Mouse (Mus musculus) A20 (cell line): ENCODE measurements around the gene Hspa1l.
"Not testable (repeated sequence)": the region's sequence is repeated elsewhere in the genome, so short reads cannot be mapped to it uniquely, and the experiment has no call there.

ENCODE experiments used
- DNase-seq: peaks from one replicate; pipeline ENCODE4 v3.0.0-alpha.2; 2011; ENCODE audit warnings: low read depth, low spot score

The Hspa1l gene

DNA sequence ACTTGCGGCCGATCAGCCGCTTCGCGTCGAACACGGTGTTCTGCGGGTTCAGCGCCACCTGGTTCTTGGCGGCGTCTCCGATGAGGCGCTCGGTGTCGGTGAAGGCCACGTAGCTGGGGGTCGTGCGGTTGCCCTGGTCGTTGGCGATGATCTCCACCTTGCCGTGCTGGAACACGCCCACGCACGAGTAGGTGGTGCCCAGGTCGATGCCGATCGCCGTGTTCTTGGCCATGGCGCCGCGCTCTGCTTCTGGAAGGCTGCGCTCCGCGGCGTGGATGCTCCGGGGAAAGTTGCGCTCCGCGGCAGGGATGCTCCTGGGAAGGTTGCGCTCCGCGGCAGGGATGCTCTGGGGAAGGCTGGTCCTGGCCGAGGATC, 822 bp upstream of the Hspa1l start:
- not testable (repeated sequence) for DNase-seq

DNA sequence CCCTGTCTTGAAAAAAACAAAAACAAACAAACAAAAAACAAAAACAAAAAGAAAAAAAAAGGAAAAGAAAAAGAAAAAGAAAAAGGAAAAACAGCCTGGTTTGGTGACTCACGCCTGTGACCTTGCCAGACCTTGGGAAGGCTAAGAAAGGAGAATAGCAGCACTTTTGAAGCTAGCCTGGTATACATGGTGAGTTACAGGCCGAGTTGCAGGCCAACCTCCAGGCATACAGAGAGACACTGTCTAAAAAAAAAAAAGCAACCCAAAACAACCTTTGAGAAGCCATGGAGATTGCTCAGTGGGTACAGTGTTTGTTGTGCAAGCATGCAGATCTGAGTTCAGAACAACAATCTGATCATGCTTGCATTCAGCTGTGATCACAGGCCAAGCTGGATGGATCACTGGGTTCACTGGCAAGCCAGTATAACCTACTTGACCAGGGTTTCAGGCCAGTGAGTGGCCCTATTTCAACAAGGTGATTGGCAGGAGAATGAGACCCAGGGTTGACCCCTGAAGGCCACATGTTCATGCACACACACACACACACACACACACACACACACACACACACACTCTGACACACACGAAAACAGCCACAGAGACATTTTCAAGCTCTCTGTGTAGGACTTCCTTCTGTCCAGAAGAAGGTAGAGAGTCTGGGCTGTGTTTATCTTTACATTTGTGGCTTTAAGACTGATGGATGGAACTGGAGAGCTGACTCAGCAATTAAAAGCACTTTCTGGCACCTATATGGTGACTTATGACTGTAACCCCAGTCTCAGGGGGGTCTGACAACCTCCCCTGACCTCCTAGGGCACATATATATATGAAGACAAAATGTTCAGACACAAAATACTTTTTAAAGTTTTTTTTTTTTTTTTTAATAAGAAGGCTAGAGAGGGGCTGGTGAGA, 3.3 kb downstream of the Hspa1l start:
- DNase-seq = no peak

DNA sequence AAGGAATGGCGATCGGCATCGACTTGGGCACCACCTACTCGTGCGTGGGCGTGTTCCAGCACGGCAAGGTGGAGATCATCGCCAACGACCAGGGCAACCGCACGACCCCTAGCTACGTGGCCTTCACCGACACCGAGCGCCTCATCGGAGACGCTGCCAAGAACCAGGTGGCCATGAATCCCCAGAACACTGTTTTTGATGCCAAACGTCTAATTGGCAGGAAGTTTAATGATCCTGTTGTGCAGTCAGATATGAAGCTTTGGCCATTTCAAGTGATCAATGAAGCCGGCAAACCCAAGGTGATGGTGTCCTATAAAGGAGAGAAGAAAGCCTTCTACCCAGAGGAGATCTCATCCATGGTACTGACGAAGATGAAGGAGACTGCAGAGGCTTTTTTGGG, 4.5 kb downstream of the Hspa1l start:
- DNase-seq = no peak

DNA sequence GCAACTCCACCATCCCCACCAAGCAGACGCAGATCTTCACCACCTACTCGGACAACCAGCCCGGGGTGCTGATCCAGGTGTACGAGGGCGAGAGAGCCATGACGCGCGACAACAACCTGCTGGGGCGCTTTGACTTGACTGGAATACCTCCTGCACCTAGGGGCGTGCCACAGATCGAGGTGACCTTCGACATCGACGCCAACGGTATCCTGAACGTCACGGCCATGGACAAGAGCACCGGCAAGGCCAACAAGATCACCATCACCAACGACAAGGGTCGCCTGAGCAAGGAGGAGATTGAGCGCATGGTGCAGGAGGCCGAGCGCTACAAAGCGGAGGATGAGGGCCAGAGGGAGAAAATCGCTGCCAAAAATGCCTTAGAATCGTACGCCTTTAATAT, 5.7 kb downstream of the Hspa1l start:
- DNase-seq = no peak

DNA sequence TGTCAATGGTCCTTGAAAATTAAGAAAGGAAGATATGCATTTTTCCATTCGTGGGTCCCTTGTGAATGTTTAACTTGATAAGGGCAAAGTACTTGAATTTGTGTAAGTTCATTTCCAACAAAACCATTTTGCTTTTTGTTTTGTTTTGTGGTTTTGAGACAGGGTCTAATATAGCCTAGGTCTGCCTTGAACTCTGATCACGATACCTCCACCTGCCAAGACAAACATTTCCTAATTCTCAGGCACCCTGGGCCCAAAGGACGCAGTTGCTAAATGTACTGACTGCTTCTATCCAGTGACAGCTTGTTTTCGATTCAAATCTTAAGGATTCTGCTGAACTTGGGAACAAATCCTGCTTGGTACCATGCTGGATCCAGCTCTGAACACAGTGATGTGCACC, 7.1 kb downstream of the Hspa1l start:
- DNase-seq = no peak

DNA sequence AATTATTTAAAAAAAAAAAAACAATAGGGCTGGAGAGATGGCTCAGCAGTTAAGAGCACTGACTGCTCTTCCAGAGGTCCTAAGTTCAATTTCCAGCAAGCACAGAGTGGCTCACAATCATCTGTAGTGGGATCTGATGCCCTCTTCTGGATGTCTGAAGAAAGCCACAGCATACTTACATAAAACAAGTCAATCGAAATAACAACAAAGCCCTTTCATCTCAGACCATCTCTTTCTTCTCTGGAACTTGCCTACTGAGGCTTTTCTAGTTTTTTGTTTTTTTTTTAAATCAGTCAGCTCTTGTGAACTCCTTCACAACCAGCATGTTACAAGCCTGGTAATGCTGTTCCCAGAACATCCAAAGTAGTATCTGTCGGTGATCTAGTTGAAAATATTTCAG, 8.2 kb downstream of the Hspa1l start:
- peak; percentile 74 for DNase-seq

DNA sequence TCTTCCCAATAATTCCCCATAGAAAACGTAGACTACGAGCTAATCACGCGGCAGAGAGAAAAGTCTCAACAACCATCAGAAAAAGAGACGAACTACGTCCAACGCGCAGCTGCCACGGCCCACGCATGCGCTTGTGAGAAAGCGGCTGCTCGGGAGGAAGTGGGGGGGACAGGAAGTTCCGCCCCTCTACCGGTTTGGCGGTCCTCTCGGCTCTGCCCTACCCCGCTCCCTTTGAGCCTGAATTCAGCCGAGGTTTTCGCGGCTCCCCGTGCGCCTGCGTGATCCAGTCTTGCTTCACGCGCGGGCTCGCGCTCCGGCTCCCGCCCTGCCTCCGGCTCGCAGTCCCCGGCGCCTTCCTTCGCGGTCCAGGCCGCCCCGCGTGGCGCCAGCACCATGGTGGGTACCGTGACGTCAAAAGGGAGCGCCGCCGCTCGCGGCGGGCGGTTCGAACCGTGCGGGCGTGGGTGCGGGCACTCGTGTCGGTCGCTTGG, 9.2 kb downstream of the Hspa1l start, which contains the start of gene Lsm2:
Lsm2 (plus strand) TSS at position 173 of the 491 bp plus-strand sequence.
- DNase-seq = peak; percentile 97

DNA sequence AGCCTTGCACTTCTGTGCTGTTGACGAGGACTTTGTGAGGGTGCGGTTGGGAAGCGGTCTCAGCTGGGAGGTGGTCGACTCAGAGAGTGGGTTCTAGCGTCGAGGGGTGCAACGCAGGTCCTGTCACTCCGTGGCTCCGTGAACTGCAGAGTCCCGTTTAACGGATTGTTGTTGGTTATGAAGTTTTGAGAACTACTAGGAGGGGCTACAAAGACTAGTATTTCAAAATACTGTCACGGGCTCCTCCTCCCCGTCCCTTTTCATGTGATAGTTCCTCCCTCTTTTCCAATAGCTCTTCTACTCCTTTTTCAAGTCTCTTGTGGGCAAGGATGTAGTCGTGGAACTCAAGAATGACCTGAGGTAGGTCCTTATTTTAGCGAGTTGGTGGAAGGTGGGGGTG, 9.8 kb downstream of the Hspa1l start:
- no peak for DNase-seq

DNA sequence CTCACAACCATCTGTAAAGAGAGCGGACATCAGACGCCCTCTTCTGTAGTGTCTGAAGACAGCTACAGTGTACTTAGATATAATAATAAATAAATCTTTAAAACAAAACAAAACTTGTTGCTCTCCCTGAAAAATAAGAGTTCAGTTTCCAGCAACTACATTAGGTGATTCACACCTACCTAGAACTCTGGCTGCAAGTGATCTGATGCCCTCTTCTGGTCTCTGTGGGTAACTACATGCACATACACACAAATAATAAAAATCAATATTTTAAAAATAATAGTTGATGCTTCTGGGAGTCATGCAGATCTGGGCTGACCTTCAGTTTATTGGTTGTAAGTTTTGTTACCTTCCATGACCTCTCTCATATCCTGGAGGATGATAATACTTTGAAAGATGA, 11.7 kb downstream of the Hspa1l start:
- DNase-seq = peak; percentile 57

DNA sequence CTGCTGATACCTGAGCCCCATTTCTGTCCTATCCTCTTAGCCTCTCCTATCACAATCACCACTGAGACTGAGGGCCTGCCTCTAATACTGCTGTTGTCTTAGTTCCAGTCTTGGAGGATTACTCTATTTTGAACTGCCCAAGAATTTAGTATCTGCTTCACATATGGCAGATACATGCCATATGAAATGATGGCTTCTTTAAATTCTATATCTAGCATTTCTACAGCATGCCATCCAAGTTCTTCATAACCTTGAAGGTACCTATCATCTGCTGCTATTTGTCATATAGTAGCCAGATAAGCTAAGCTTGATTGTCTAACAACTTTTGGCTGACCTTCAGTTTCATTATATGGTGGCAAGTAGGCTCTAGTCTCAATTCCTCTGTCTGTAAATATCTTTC, 22.2 kb downstream of the Hspa1l start:
- peak; percentile 47 for DNase-seq

DNA sequence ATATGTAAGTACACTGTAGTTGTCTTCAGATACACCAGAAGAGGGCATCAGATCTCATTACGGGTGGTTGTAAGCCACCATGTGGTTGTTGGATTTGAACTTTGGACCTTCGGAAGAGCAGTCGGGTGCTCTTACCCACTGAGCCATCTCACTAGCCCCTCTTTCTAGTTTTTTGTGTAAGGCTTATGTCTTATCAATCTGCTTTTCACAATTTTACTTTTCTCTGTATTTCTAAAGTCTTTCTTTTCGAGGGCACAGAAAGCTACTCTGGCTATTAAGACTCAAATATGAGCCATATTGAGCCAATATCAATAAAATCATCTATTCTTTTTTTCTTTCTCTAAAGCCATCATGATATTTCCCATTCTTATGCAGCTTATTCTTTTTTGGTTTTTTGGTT, 22.7 kb downstream of the Hspa1l start:
- not testable (repeated sequence) for DNase-seq

DNA sequence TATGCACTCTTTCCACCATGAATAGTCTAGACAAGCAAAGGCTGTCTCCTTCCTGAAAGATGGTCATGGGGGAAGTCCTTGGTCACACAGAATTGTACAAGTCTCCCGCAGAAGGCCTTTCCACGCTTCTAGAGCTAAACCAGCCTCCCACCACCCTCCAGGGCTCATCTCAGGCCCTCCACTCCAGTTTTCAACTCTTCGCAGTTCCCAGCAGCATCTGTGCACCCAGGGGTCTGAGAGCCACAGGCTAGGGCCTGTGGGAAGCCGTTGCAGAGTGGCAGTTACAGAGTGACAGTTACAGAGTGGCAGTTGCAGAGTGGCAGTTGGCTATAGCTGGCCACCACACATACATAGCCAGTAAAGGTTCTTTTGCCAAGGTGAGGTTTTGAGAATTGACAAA, 23.4 kb downstream of the Hspa1l start:
- DNase-seq = not testable (repeated sequence)

DNA sequence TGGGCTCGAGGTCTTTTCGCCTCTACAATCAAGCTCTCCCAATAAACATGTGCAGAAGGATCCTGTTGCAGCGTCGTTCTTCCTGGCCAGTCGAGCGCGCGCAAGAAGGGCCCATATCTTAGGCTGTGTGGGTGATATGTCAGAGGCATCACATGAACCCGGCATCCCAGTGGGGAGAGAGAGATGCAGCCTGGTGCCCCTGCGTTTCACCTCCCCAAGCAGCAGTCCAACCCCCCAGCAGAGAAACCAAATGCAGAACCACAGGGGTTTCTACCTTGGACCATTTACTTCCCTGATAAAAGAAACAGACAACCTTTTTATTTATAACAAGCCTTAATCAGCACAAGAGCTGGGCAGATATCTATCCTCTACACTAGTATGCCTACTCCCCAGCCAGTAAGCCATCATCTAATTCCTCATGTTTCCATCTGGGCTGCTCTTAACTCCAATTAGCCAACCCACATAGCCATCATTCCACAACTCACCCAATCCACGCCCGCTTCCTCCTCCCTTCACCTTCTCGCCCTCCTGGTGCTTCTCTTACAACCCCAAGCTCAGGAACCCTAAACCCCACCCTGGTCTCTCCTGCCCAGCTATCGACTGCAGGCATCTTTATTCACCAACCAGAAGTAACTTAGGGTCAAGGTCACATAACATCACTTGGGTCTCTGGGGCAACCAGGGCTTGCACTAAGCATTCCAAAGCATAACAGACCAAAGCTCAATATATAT, 24.1 kb downstream of the Hspa1l start:
- no peak for DNase-seq

DNA sequence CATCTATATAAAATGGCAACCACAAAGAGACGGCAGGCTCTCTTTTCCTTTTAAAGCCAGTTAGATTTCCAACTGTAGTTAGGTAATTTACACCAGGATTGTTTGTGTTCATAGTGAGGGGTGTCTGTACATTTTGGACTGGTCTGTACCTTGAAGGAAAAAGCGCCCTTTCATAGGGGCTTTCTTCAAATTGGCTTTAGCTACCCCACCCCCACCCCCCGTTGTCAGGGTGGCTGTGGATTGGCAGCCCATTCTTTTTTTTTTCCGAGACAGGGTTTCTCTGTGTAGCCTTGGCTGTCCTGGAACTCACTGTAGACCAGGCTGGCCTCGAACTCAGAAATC, 24.6 kb downstream of the Hspa1l start:
- no peak for DNase-seq

DNA sequence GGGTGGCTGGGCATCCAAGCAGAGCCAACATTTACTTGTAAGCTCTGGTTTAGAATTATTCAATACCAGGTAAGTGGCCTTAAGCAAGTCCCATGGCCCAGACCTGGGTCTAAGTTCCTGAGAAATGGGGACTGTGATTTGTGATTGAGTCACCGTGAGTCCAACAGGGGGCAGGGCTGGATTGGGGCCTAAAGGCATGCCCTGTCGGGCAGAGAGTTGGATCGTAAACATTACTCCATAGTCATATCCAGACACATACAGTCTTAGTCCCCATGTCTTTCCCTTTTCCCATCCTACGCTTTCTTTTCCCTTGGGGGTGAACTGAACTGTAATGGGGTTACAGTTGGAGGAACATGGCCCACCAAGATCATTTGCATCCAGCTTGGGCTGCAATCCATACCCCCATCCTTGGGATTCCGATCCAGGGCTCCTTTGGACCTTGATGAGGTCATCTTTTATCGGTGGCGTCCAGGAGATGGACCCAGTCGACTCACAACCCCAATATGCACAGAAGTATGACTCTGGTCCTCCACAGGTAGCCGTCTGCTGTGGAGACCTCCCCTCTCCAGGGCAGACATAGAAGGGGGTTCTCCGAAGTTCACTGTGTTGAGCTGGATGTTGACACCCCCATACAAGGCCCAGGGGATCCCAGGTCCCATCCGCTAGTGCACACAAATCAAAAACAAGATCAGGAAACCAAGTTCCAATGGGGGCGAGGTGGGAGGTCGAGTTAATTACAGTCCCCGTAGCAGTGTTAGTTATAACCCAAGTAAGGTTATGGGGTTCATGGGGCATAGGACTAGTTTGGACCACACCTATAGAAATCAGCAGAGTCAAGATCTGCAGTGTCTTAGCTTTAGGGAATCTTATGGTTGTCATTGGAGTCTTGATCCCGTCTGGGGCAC, 26.3 kb downstream of the Hspa1l start:
- DNase-seq = no peak

DNA sequence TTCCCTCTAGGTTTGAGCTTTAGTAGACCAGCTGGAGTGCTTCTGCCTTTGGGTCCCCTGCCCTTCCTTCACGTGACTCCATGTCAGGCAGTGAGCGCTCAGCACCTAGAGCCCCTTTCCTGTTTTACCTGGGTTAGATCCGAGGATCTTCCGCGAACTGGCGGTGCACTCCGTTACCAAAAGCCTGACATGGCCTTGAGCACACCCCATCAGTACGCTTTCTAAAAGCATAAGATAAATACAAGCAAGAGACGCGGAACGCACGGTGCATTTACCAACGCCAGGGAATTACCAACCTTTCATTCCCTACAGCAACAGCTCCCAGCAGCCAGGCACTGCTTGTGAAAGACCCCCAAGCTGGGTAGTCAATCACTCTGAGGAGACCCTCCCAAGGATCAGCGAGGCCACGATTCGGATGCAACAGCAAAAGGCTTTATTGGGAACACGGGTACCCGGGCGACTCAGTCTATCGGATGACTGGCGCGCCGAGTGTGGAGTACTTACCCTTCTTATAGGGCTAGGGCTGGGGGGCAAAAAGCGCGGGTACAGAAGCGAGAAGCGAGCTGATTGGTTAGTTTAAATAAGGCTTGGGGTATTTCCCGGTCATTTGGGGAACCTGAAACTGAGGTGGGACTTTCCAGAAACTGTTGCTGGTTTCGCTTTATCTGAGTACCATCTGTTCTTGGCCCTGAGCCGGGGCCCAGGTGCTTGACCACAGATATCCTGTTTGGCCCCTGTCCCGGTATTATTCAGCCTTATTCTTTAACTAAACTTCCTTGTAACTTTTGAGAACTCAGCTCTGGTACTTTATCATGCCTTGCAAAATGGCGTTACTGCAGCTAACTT, 27.6 kb downstream of the Hspa1l start:
- peak; percentile 80 for DNase-seq

DNA sequence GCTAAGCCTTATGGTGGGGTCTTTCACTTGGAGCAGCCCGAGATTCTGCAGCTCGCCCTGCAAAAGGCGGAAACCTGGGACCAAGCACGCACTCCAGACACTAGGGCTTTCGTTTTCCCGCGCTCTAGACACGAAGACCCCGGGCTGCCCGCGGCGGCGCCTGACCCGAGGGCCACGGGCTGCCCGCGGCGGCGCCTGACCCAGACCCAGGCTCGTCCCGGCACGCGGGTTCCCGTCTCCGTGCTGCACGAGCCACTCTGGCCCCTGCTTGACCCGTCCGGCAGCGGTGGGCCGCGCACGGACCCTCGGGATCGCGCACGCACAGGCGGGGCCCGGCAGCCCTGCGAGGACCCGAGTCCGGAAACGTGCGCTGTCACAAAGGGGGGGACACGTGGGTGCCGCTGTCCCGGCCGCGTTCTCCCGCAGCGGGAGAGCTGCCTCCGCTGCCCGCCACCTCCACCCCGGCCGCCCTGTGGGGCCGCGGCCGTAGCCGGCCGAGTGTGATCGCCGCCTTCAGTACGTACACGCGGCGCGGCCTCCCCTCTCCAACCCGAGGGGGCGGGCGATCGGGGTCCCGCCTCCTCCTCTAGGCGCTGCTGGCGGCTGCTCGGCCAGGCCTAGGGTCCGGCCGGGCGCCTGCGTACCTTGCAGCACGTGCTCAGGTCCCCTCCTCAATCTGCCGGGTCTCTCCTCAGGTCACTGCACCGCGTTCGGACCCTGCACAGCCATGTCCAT, 28.4 kb downstream of the Hspa1l start, which contains the start of gene Vars:
Vars (plus strand) TSS at position 271 of the 735 bp plus-strand sequence.
- peak; percentile 96 for DNase-seq

DNA sequence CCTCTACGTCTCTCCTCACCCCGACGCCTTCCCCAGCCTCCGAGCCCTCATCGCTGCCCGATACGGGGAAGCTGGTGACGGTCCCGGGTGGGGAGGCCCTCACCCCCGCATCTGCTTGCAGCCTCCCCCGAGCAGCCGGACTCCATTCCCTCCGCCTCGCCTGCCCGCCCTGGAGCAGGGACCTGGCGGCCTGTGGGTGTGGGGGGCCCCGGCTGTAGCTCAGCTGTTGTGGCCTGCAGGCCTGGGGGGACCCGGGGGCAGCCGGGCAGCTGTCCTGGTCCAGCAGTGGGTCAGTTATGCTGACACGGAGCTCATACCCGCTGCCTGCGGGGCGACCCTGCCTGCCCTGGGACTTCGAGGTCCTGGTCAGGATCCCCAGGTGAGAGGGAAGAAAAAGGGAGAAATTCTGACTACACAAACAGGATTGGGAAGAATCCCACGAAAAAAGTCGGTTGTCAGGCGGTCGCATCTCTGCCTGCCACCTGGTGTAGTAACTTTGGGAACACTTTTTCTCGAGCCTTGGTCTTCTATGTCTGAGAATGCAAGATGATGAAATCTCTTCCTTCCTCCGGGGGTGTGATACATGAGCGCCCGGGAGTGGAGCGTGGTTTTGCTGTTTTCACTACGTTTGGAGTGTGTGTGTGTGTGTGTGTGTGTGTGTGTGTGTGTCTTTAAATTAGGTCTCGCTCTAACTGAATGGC, 29.1 kb downstream of the Hspa1l start:
- peak; percentile 51 for DNase-seq

DNA sequence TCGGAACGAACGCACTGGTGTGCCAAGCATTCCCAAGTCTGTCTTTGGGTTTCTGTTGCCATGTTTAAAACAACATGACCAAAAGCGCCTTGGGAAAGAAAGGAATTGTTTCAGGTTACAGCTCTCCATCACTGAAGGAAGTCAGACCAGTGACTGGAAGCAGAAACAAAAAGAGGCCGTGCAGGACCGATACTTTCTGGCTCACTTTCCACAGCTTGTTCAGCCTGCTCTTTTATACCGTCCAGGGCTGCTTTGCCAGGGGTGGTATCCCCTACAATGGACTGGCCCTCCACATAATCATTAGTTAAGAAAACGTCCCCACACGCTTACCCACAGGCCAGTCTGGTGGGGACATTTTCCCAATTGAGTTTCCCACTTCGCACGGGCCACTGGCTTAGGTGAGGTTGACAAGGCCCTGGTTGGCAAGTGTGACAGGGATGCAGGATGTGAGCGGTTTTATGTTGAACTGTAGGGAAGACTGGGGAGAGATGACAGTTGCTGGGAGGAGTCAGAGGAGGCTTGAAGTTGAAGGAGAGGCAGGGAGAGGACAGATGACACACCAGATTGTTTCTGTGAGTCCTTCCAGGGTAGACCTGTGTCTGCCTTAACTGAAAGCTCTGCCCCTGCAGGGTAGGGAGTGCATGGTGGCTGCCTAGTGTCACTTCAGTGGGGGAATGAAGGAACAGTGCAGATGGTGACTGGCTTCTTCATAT, 29.8 kb downstream of the Hspa1l start:
- peak; percentile 56 for DNase-seq
